Mouse (Mus musculus) E14TG2a.4 (cell line): ENCODE measurements around the gene Pcmt1.

ENCODE experiments used
- H3K27me3 ChIP-seq: 2 replicates; pipeline ENCODE4 v1.6.1; 2014; ENCODE audit warnings: low read length, control low read depth; ENCODE audit not compliant: insufficient read depth
- H3K36me3 ChIP-seq: 2 replicates; pipeline ENCODE4 v1.6.1; 2014; ENCODE audit warnings: low read length, control low read depth; ENCODE audit not compliant: insufficient read depth
- H3K4me1 ChIP-seq: replicated peaks from 2 replicates; pipeline ENCODE4 v1.6.1; 2014; ENCODE audit warnings: low read depth, low read length, control low read depth
- H3K4me3 ChIP-seq: replicated peaks from 2 replicates; pipeline ENCODE4 v1.5.1; 2014; ENCODE audit warnings: mild to moderate bottlenecking, low read length
- H3K9me3 ChIP-seq: 2 replicates; pipeline ENCODE4 v1.6.1; 2014; ENCODE audit warnings: low read length, control low read depth
- CTCF ChIP-seq: conservative IDR thresholded peaks from 2 replicates; pipeline ENCODE4 v1.5.1; 2014; ENCODE audit warnings: low read length
- NANOG ChIP-seq: IDR thresholded peaks from 2 replicates; pipeline ENCODE4 v1.6.1; 2014; ENCODE audit warnings: borderline replicate concordance, low read length, mixed read lengths
- POU5F1 ChIP-seq: IDR thresholded peaks from 2 replicates; pipeline ENCODE4 v1.6.1; 2014; ENCODE audit warnings: low read length, borderline replicate concordance

Gene Pcmt1

DNA sequence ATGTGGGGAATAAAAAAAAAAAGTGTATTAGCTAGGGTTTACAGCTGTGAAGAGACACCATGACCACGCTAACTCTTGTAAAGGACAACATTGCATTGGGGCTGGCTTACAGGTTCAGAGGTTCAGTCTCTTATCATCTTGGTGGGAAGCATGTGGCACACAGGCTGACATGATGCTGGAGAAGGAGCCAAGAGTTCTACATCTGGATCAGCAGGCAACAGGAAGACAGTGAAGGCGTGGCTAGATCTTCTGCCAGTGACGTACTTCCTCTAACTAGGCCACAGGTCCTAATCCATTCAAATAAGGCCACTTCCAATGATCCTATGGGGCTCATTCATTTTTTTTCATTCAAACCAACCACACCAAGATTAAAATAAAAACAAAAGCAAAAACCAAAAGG is 19.2 kb upstream of the Pcmt1 start:
- Histone ChIP-seq H3K4me3 (no peak overlapping the region), H3K4me1 (peaks cover 9% of the 10 kb centered on the region; the same call in 1 of the 2 replicates), H3K36me3 (peaks cover 90% of the 10 kb centered on the region), H3K9me3 (no peaks in the 10 kb centered on the region), H3K27me3 (no peaks in the 10 kb centered on the region)
- TF ChIP-seq CTCF (no peak), POU5F1 (no peak), NANOG (no peak)

DNA sequence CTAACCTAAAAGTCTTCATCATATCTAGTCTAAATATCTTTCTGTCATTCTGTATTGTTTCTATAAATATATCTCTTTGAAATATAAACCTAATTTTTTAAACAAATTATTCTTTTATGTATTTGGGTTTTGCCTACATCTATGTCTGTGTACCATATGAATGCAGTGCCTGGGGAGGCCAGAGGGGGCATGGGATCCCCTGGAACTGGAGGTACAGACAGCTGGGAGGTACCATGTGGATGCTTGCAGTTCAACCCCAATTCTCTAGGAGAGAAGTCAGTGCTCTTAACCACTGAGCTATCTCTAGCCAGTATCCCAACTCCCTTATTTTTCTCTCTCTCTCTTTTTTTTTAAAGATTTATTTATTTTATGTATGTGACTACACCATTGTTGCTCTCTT is 14.3 kb upstream of the Pcmt1 start:
- H3K4me3 ChIP-seq, result no peak overlapping the region
- H3K4me1 ChIP-seq, result peaks cover 7% of the 10 kb centered on the region; the same call in 1 of the 2 replicates
- H3K9me3 ChIP-seq, result no peaks in the 10 kb centered on the region
- H3K36me3 ChIP-seq, result peaks cover 87% of the 10 kb centered on the region
- no peak for TF ChIP-seq POU5F1
- TF ChIP-seq CTCF, result no peak
- TF ChIP-seq NANOG, result no peak
- H3K27me3 ChIP-seq, result no peaks in the 10 kb centered on the region

DNA sequence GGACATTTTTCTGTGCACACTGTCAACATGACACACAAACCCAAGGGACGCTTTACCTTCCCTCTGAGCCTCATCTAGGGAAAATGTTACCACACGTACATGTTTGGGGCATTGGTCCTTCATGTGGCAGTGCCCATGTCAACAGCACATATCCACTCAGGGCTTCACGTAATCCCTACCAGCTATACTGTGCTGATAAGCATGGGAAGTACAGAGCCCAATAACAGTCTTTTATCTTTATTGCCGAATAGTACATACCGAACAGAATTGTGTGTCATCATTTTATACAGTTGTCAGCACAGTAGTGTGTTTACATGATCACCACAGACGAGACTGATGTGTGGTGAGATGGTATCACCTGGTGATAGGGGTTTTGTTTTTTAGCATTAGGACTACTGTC is 6.0 kb upstream of the Pcmt1 start:
- Histone ChIP-seq H3K9me3 (no peaks in the 10 kb centered on the region), H3K4me1 (peaks cover 10% of the 10 kb centered on the region), H3K4me3 (no peak overlapping the region), H3K36me3 (peaks cover 19% of the 10 kb centered on the region), H3K27me3 (no peaks in the 10 kb centered on the region)
- no peak for TF ChIP-seq POU5F1

DNA sequence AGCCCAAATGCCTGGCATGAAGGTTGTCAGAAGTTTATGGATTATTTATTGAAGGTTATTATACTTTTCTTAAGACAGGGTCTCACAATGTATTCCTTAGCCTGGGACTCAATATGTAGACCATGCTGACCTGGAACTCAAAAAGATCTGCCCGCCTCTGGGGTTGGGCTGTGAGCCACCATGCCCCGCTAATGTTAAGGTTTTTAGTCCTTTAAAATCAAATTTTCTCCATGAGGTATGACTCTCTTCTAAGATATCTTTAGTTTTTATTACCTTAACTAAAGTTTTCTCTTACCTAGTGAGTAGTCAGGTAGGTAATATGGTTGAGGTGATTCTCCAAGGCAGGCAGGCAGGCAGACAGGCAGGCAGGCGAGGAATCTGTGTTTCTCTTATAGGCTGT is 1.3 kb upstream of the Pcmt1 start:
- peaks cover 39% of the 10 kb centered on the region for H3K36me3 ChIP-seq
- H3K4me3 ChIP-seq, result peak overlapping the region; percentile 92
- TF ChIP-seq NANOG, result no peak
- TF ChIP-seq POU5F1, result no peak
- no peaks in the 10 kb centered on the region for H3K9me3 ChIP-seq
- H3K4me1 ChIP-seq, result peaks cover 31% of the 10 kb centered on the region
- no peaks in the 10 kb centered on the region for H3K27me3 ChIP-seq

DNA sequence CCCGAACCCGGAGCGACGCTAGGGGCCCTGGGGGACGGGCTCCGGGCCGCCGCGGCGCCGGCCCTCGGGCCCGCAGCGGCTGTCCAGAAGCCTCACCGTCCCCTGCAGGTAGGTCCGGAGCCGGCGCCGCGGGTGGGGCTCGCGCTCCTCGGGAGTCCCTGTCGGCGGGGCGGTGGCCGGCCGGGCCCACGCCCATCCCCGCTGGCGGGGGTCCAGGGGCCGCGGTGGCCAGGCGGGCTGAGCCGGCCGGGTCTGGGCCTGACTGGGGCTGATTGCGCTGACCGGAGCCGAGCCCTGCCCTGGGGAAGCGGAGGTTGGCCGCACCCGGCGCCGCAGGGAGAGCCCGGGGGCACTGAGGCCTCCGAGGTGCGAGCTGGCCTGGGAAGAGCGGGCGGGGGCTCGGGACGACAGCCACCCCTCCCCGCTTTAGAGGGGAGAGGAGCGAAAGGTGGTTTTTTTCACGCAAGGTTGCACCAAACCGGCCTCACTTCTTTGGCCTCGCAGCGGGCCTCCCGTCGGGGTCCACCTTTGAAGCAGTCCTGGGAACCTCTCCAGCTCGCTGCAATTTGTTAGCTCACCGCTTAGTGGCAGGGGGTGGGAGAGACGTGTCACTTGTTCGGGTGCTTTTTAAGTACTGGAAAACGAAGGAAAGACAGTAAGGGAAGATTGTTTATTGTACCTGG is 548 bp upstream of the Pcmt1 start:
- H3K4me1 ChIP-seq, result peaks cover 31% of the 10 kb centered on the region
- peak overlapping the region; percentile 92 for H3K4me3 ChIP-seq
- TF ChIP-seq POU5F1 (no peak), CTCF (no peak; the same call in 1 of the 2 replicates), NANOG (no peak)
- peaks cover 47% of the 10 kb centered on the region for H3K36me3 ChIP-seq
- no peaks in the 10 kb centered on the region for H3K9me3 ChIP-seq
- H3K27me3 ChIP-seq, result no peaks in the 10 kb centered on the region

DNA sequence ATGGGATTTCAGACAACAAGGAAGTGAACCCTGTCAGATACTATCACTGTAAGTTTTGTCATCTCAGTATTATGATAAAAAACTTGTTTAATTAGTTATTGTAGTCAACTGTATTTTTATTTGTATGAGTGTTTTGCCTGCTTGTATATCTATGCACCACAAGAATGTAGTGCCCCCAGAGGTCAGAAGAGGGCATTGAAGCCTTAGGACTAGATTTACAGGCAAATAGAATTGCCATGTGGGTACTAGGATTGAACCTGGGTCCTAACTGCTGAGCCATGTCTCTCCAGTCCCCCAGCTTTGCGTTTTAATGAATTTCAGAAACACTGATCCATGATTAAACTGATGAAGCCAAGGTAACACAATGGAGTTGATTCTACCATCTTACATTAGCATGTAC is 7.3 kb downstream of the Pcmt1 start:
- Histone ChIP-seq H3K4me3 (no peak overlapping the region), H3K9me3 (no peaks in the 10 kb centered on the region), H3K27me3 (no peaks in the 10 kb centered on the region), H3K36me3 (peaks cover 89% of the 10 kb centered on the region), H3K4me1 (peaks cover 25% of the 10 kb centered on the region)
- TF ChIP-seq POU5F1 (no peak), NANOG (no peak), CTCF (peak; percentile 71)

DNA sequence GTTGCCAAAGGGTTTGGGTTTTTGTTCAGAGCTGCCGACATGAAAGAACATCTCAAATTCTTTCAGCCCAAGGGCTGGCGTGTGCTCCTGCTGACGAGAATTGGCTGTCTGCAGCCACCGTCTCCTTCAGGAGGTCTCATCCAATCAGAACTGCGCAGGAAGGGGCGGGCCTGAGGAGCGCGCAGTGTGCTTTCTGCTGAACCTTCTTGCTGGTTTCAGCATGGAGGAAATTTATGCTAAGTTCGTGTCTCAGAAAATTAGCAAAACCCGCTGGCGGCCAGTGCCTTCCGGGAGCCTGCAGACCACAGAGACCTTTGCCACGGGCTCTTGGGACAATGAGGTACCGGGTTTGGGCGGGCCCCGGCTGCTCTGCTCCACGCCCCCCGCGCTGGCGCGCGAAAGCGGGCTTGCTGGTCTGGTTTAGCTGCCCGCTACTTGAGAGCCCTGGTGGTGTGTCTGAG is 13.6 kb downstream of the Pcmt1 start, which contains the start of gene Nup43:
Nup43 (plus strand) TSS at position 162 of the 461 bp plus-strand sequence.
- TF ChIP-seq CTCF (no peak), NANOG (no peak), POU5F1 (no peak)
- H3K27me3 ChIP-seq, result no peaks in the 10 kb centered on the region

DNA sequence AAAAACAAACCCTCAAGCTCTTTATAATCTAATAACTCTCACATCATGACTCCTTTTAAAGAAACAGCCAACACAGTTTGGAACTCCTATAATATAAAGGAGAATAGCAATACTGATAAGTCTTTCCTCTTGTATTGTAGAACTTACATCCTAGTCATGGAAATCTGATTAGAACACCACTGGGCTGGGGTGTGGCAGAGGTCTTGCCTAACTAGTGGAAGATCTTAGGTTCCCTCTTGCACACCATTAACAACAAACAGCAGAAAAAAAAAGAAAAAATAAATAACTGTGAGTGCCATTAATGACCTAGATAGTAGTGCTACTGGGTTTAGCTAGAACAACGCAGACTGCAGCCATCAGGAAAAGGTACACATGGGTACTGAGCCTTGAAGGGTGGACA is 16.0 kb downstream of the Pcmt1 start:
- H3K9me3 ChIP-seq, result no peaks in the 10 kb centered on the region
- peaks cover 38% of the 10 kb centered on the region for H3K4me1 ChIP-seq
- peaks cover 10% of the 10 kb centered on the region for H3K36me3 ChIP-seq
- no peak overlapping the region for H3K4me3 ChIP-seq
- no peak for TF ChIP-seq CTCF
- no peak for TF ChIP-seq POU5F1
- TF ChIP-seq NANOG, result no peak
- H3K27me3 ChIP-seq, result no peaks in the 10 kb centered on the region

More for the DNA sequence above, 13.6 kb downstream of the Pcmt1 start, which contains the start of gene Nup43:
- peaks cover 34% of the 10 kb centered on the region for H3K36me3 ChIP-seq
- H3K4me3 ChIP-seq, result peak within 1 kb of the TSS; percentile 98
- peaks cover 30% of the 10 kb centered on the region for H3K4me1 ChIP-seq
- H3K9me3 ChIP-seq, result no peaks in the 10 kb centered on the region

DNA sequence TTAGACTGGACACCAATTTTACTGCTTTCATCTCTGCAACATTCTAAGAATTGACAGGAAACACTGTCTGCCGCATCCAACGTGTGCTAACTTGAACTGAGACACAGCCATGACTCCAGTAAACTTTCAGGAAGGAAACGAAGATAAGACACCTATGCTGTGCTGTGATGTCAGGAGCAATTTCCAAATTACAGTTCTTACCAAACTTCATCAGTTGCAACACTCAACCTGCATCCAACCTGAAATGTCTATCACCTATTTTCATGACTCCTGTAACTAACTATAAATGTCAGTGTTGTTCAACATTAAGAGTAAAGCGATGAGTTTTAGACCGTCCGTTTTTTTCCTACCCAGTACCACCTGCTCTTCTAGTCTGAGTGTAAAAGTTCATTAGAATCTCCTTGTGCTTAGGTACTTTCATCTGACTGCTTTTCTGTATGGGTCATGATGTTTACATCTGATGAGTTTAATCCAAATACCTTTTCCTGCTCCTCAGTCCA is 16.9 kb downstream of the Pcmt1 start:
- no peaks in the 10 kb centered on the region for H3K9me3 ChIP-seq
- H3K4me1 ChIP-seq, result peaks cover 41% of the 10 kb centered on the region
- peaks cover 8% of the 10 kb centered on the region; the same call in 1 of the 2 replicates for H3K36me3 ChIP-seq
- TF ChIP-seq CTCF, result no peak
- TF ChIP-seq POU5F1, result no peak
- no peak for TF ChIP-seq NANOG
- H3K4me3 ChIP-seq, result peak overlapping the region; percentile 98
- no peaks in the 10 kb centered on the region for H3K27me3 ChIP-seq
